Mouse (Mus musculus) left cerebral cortex, adult 18-20 months (tissue): Measurements from ENCODE around the gene Rin3. TPM values are rescaled to one million over a fixed set of nuclear protein-coding genes. Genes with fewer than 3 reads are reported as not detected.

Experiments used
- DNase-seq, 2 experiments: peaks; one replicate each; pipeline ENCODE4 v3.0.0; 2021 to 2022; ENCODE audit warnings: low spot score in 2 of 2, mixed read lengths in 1 of 2
- total RNA-seq, 2 experiments: library from RNA; stranded (reverse); gene quantifications; 2 replicates each; pipeline ENCODE4 v1.2.3; 2021

The Rin3 gene
- total RNA-seq, 2 experiments from 2014 or later = 3.5 to 4.2 TPM

DNA sequence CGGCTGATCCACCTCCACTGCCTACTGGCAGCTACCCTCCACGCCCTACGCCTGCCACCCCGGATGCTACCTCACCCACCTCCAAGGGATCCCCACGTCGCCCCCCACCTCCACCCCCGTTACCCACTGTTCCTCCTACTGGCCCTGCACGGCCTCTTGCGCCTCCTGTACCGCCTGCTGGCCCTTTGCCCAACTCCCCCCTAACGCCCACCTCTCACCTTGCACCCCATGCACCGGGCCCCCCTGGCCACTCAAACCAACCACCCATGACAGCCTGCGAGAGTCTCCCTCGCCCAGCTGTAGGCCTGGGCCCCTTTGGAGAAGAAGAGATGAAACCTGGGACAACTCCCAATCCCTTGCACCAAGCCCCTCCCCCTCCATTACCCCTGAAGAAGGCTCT lies 85.7 kb downstream of the Rin3 start:
- DNase-seq = no peak

DNA sequence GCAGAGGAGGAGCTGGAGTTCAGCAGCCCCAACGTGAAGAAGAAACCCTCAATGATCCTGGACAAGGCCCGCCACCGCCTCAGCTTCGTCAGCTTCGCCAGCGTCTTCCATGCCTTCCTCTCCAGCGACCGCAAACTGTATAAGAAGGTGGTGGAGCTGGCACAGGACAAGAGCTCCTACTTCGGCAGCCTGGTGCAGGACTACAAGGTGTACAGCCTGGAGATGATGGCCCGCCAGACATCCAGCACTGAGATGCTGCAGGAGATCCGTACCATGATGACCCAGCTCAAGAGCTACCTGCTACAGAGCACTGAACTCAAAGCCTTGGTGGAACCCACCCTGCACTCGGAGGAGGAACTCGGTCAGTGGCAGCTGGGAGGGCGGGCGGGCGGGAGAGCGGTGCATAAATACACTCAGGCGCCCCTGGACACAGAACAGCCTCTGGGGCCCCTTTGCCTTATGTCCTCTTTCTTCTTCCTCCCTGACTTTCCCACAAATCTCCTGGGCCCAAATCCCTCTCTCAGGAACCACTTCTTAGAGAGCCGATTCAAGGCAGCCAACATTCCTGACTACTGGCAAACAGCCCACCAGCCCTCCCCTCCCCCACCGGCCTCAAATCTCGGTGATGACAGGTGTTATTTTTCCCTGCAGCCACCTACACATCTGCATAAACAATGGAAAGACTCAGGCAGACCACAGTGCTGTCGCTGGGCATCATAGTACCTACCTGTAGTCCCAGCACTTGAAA lies 86.8 kb downstream of the Rin3 start:
- no peak for DNase-seq

DNA sequence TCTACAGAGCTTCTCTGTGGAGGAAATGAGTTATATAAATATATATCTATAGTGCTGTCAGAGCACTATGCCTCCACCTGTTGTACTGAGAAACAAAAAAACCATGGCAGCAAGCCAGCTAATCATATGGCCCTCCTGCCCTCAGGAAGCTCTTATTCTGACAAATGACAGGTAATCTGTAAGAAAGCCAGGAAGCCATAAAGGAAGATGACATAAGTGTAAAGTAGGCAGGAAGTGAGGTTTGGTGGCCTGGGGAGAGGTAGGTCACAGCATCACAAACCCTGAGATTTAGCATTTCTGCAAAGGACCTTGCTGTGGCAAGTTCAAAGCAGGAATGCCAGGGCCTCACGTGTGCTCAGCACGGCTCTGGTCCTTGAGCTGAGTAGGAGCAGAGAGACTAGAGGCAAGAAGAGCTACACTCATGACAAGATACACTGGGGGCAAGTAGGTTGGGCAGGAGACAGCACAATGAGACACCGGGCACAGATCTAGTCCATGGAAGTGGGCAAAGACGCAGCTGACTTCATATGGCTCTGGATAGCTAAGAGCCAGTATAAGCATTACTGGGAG lies 88.2 kb downstream of the Rin3 start:
- no peak for DNase-seq

DNA sequence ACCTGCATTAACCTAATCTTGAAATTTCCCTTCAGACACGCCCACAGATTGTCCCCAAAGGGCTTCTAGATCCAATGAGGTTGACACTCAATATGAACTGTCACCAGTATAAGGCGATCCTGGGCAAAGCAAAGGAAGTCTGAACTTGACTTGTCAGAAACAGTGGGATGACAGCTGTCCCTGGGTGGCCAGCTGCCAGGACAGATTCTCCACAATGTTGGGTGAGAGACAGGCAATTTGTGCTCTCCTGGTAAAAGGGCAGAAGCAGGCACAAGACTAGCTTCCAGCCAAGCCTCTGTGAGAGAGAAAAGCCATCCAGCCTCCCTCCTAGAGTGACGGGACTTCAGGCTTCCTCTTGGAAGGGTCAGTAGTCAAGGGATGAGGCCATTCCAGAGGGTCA lies 89.5 kb downstream of the Rin3 start:
- DNase-seq = no peak

DNA sequence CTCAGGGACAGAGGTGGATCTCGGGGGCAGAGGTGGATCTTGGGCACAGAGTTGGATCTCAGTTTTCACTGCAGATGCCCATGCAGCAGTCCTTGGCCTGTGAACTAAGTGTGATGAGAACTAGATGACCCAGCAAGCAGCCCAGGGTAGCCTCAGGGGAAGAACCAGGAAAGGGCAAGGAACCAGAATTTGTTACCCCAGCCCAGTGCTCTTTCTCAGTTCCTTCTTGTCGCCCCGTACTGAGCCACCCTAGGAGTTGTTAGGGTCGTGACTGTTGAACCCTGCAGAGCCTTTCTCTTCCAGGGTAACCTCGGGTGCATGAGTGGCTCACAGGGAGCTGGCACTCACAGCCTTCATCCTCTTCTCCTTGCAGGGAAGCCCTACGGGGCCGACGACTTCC lies 99.3 kb downstream of the Rin3 start:
- DNase-seq = no peak

DNA sequence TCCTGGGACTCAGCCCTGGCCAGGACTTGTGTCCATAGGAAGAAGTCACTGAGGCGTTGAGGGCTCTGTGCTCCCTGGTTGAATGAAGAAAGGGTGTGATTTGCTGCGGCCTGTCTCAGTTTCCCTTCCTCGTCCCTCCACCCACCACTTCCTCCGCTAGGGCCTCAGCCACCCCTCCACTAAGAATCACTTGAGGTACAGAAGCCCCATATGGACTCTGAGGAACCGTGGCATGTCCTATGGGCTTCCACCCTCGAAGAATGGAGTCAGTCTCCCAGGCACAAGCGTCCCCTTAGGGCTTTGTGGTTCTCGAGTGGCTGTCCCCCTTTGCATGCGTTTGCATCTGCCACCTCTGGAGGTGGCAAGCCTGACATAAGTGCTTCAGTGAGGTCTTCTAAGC lies 100.4 kb downstream of the Rin3 start:
- no peak for DNase-seq

DNA sequence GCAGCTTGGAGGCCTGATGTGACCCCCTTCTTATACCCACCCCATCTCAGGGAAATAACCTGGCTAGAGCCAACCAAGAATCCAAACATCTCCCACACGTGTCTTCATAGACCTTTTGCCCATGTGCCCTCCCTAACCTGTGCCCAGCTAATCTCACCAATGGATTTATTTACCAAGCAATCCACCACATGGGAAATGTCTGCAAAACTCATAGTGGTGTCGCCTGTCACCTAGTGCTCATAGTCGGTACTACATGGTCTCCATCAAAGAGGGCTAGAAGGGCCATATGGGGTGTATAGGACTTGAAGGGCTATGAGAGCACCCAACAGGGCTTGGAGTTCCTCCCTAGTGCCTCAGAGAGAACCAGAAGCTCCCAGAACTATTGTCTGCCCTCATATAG lies 102.0 kb downstream of the Rin3 start:
- peak; percentile 39 to 61 for DNase-seq

DNA sequence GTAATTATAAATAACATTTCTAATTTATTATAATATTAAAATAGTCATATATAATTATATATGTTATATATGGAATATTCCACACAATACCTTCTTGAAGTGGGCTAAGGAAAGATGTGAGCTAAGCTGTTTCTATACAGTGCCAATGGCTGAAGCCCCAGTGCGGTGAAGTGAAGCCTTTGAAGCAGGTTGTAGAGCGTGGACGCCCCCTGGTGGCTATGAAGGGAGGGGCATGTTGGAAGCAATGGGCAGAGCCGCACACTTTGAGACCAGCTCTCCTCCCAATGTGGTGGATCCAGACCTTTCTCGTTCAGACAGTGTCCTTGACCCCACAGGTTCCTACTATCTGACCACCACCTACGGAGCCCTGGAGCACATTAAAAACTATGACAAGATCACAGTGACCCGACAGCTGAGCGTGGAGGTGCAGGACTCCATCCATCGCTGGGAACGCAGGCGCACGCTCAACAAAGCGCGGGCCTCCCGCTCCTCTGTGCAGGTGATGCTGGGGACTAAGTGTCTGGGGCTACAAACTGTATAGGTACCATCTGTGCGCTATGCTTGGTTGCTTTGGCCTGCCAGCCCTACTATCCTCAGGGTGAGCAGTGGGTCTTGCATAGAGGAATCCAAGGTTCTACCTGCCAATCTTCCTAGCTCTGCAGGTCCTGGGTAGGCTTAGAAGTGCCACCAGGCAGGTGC lies 104.5 kb downstream of the Rin3 start:
- DNase-seq = peak; percentile 90 to 92

DNA sequence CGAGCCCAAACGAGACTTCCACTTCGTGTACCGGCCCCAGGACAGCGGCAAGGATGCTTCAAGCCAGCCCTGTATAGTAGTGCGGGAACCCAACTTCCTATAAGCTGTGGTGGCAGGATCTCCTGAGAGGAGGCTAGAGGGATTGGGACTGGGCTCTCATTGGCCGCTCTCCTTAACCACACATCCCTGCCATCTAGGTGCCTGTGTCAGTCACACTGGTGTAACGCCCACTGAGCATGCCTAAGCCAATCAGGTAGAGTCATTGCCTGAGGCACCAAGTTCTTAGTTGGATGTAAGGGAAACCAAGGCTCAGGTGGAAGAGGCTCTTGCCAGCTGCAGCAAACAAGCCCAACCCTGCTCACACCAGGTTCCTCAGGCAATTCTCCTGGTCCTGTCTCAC lies 107.2 kb downstream of the Rin3 start:
- DNase-seq = no peak

DNA sequence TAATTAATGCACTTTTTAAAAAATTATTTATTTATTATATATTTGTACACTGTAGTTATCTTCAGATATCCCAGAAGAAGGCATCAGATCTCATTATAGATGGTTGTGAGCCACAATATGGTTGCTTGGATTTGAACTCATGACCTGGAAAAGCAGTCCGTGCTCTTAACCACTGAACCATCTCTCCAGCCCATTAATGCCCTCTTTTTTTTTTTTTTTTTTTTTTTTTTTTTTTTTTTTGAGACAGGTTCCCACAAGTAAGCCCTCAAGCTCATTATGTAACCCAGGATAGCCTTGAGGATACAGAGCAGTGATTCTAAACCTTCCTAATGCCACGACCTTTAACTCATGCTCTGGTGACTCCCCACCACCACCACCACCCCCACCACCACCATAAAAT lies 108.3 kb downstream of the Rin3 start:
- no peak for DNase-seq

DNA sequence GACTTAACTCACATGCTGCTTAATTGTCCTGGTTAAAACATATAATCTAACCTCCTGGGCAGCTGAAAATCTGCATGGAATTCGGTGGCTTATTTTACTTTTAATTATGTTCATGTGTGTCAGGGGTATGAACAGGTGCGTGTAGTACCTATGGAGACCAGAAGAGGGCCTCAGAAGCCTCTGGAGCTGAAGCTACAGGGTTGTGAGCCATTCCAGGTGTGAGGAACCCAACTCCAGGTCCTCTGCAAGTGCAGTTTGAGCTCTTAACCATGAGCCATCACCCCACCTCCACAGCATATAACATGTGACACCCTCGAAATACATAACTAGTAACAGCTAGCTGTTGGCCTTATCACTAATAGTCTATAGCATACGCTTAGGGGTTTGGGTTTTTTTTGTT lies 109.1 kb downstream of the Rin3 start:
- DNase-seq = peak in 1 of 2 experiments; percentile 36

DNA sequence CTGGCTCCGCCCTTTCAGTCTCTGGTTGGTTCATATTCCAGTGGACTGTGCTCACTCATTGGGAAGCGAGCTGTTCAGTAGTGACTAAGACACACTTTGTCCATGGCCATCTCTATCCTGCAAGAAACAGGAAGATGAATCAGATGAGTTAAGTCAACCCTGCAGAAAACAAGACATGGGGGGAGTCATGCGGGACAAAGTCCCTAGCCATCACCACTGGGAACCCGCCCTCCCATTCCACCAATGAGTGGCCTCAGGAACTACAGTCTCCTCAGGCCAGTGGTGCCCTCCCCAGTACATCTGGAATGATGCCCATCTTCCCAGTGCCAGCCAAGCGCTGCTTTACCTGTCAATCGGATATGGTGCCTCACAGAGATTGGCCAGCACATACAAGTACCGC lies 111.6 kb downstream of the Rin3 start:
- no peak for DNase-seq

DNA sequence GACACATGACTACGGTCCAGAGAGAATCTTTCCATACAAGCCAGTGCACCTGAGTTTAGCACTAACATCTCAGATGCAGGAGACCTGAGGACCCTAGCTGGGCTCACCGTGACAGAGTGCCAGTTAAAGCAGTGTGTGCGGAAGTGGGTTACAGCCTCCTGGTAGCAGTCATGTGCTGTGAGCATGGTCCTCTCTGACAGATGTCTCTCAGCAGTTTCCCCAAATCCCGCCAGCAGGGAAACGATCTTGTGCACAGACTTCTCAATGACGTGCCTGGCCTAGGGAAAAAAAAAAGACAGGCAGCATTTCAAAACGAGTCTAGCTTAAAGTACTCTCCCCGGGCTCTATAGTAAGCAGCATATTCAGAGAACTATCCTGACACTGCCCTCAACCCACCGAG lies 112.7 kb downstream of the Rin3 start:
- DNase-seq = no peak

DNA sequence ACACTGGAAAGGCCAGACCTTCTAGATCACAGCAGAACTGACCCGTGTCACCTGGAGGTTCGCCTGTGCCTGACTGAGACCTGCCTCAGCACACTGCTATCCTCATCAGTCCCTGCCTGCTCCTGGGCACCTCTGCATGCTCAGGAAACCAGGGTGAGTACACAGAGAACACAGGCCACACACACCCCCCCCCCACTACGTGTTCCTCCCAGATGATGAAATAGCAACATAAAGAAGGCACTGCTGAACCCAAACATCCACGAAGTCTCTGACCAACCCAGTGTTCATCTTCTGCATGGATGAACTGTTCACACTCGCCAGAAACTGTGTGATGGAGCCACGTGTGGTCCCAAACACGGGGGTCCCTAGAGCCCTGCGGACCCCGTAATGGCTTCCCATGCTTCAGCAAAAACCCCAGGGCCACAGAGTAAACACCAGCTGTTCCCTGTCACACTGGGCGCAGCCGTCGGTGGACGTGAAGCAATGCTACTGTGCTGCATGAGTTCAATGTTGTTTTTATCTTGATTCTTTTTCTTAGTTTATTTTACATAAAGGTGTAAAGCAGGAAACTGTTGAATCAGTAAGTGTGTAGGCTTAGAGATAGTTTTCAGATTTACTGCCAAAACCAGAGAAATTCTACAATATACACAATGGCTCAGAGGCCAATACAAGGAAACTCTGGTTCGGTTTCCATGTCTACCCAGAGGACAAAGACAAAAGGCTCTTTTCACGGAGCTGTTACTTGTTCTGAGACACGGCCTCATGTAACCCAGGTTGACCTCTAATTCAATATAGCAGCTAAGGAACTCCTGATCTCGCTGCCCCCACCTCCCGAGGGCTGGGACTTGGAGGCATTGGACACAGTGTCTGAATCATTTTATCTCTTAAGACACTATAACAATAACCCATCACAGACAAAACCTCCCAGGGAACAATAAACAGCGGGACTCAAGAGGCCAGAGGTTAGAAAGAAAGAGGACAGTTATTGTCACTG lies 113.4 kb downstream of the Rin3 start:
- no peak for DNase-seq

DNA sequence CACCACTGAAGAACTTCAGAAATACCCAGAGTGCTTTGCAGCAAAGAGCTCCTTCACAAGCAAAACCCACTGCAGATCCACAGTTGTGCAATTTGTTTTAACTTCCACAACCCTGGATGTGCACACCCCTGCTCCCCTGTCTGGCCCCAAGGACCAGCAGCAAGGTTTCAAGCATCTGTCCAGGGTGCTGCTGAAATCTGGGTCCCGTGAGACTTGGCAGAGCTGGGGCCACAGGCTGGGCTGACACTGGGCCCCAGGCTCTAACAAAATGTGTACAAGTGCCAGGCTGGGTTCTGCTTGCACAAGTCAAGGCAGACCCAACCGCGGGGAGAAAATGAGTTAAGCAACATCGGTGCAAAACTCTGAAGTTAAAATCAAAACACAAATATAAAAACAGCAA lies 115.7 kb downstream of the Rin3 start:
- no peak for DNase-seq

DNA sequence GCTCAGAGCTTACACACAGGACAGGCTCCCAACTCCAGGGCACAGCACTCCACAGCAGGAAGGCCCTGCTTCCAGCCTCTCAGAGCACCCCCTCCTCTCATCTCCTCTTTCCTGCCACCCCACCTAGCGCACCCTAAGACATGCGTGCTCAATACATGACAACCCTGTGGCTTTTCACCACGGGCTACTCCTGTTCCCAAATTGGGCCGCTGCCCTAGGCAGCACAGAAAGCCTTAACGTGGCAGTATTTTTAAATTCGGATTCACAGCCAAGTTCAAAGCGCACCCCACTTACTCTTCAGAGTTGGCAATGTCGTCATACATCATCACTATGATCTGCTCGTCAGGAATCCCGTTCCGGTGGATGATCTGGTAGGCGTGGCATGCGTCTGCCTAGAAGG lies 130.3 kb downstream of the Rin3 start:
- DNase-seq = no peak

DNA sequence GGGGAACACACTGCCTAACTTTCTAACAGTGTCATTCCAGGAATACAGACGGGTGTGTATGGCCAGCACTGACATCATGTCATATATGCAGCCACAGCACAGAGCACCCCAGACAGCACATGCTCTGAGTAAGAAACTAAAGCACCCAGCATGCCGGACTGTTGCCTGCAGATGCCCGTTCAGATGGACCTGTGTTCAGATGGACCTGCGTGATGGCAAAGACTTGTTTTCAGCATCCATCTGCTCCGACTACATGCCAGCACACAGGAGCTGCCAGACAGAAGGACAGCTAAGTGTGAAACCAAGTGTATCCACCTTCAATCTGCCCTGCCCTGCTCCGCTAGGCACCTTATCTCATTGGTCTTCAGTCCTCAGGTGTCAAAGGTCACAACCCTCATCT lies 131.8 kb downstream of the Rin3 start:
- DNase-seq = no peak

DNA sequence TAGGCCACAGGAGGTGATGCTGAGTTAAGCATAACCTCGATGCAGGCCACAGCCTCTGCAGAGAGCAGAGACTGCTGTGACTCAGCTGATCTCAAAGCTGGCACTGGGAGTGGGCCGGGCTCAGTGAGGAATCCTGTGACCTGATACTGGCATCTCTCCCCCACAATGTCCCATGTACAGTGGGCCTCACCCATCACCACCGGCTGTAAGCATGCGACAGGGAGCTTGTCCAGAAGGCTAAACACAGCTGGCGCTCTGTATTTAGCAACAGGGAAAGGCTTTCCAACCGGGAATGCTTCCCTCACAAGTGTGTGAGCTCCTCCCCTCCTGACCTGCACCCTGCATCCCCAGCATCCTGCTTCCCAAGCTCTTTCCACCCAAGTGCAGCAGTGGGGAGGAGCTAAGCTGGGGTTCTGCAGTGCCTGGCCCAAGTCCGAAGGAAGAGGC lies 133.6 kb downstream of the Rin3 start:
- peak; percentile 30 to 39 for DNase-seq

DNA sequence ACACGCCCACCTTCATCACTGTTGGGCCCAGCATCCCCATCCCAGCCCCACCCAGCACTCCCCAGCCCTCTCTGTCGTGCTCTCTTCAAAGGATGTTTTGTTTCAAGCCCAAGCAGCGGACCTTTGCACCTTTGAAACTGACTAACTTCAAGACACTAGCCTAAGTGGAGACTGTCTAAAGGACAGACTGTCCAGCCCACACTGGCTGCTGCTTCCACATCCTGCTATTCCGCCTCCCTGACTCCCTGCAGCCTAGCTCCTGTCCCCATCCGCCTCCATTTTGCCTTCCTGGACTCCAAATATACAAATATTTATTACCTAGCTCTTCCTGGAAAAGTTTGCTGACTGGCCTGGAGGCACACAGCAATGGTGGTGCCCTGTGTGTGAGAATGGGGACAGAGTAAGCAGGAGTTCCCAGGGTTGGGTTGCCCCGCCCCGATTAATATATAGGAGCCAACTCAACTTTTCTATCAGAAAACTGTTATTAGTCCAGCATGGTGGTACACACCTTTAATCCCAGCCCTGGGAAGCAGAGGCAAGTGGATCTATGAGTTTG lies 134.2 kb downstream of the Rin3 start:
- no peak for DNase-seq

DNA sequence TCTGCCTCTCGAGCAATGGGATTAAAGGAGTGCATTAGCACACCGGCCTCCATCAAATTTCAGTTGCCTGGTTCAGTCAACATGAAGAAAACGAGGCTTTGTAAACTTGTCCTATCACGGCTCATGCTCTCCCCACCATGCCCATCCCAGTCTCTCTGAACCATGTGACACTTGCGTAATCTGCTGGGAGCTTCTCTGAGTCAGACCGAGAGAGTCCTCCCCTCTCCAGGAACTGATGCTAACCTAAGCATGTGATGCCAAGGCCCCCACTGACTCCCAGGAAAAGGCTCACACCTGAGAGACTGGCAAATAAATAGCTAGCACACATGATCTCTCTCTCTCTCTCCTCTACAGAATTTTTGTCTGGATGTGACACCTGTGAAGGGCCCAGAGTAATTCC lies 134.9 kb downstream of the Rin3 start:
- DNase-seq = no peak

DNA sequence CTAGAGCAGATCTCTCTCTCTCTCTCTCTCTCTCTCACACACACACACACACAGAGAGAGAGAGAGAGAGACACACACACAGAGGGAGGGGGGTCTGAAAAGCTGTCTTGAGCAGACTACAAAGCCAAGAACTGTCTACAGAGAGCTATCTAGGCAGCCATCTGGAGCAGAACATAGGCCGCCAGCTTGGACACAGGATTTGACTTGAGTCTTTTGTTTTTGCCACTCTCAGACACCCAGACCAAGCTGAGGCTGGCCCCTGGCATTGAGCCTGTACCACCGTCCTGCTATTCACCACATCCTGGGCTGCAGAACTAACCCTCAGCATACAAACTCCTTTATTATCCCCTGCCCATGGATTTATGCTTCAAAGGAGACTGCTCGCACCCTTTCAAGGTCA lies 136.7 kb downstream of the Rin3 start:
- DNase-seq = no peak
